Mouse (Mus musculus) hindbrain, embryonic 15.5 days (tissue): ENCODE data around the gene Olfr648. TPM values are rescaled to one million over a fixed set of nuclear protein-coding genes. Genes with fewer than 3 reads are reported as not detected.
A peak's percentile ranks its signal among the peaks of the same experiment; 100 is the strongest.

Source experiments
- ATAC-seq: fragments of 200-750 bp; cut with Nextera tagmentation; 2 replicates; pipeline ENCODE4 v1.8.0; 2017; ENCODE audit warnings: low read depth, moderate number of reproducible peaks, moderate TSS enrichment; ENCODE audit not compliant: low FRiP score
- H3K27ac ChIP-seq: fragments of 300-500 bp; sonication (generic); replicated peaks from 2 replicates; pipeline ENCODE4 v1.5.1; 2015; ENCODE audit warnings: mild to moderate bottlenecking, inconsistent platforms
- H3K27me3 ChIP-seq: fragments of 300-500 bp; sonication (generic); 2 replicates; pipeline ENCODE4 v1.6.1; 2015; ENCODE audit warnings: control low read depth, inconsistent platforms
- H3K36me3 ChIP-seq: fragments of 300-500 bp; sonication (generic); 2 replicates; pipeline ENCODE4 v1.6.1; 2015; ENCODE audit warnings: control low read depth, inconsistent platforms
- H3K4me1 ChIP-seq: fragments of 300-500 bp; sonication (generic); replicated peaks from 2 replicates; pipeline ENCODE4 v1.6.1; 2015; ENCODE audit warnings: control low read depth, inconsistent platforms
- H3K4me2 ChIP-seq: fragments of 300-500 bp; sonication (generic); 2 replicates; pipeline ENCODE4 v1.6.1; 2015; ENCODE audit warnings: moderate library complexity, mild to moderate bottlenecking, inconsistent platforms
- H3K4me3 ChIP-seq: fragments of 300-500 bp; sonication (generic); 2 replicates; pipeline ENCODE4 v1.5.1; 2015; ENCODE audit warnings: mild to moderate bottlenecking, inconsistent platforms
- H3K9ac ChIP-seq: fragments of 300-500 bp; sonication (generic); 2 replicates; pipeline ENCODE4 v1.6.1; 2015; ENCODE audit warnings: inconsistent platforms
- H3K9me3 ChIP-seq: fragments of 300-500 bp; sonication (generic); 2 replicates; pipeline ENCODE4 v1.6.1; 2016; ENCODE audit warnings: control low read depth, inconsistent platforms
- WGBS: fragments of 180-500 bp; shearing (Covaris S2); methylation state at CpG from one replicate; pipeline ENCODE4 v1.1.7; 2015; 5-methylcytosine and 5-hydroxymethylcytosine counted together
- polyA plus RNA-seq: library from polyadenylated mRNA; unstranded; fragments of >200 nt; fragmentation: Nextera tagmentation; extraction: Ambion mirVana; gene quantifications from 2 replicates; pipeline ENCODE4 v1.2.1, GENCODE M21; 2015

The Olfr648 gene
- 0.39 and 0.49 TPM in 2 replicates for polyA plus RNA-seq

- WGBS, result 97% methylated on average over 2 of the region's 2 CpGs
Measured at GRCm38 (mm10) chr7:104183292-104183691, at the start of gene Olfr648. Olfr648 (minus strand) TSS chr7:104183392.

GRCm38 (mm10) chr7:104231203-104231602 lies 48.0 kb upstream of the Olfr648 start:
- no peak overlapping the region for H3K27ac ChIP-seq
- 36% methylated on average over 2 of the region's 2 CpGs for WGBS
- no peaks in the 10 kb centered on the region for H3K27me3 ChIP-seq
- no peaks in the 10 kb centered on the region for H3K36me3 ChIP-seq
- ATAC-seq, result no peak
- no peak overlapping the region for H3K4me2 ChIP-seq
- no peaks in the 10 kb centered on the region for H3K4me1 ChIP-seq
- no peak overlapping the region for H3K4me3 ChIP-seq
- H3K9me3 ChIP-seq, result no peaks in the 10 kb centered on the region
- no peak overlapping the region for H3K9ac ChIP-seq

More at GRCm38 (mm10) chr7:104183292-104183691, at the start of gene Olfr648:
- ATAC-seq, result no peak
- no peaks in the 10 kb centered on the region for H3K9me3 ChIP-seq
- H3K9ac ChIP-seq, result no peak within 1 kb of the TSS
- H3K4me1 ChIP-seq, result no peaks in the 10 kb centered on the region
- H3K36me3 ChIP-seq, result no peaks in the 10 kb centered on the region
- no peak within 1 kb of the TSS for H3K4me3 ChIP-seq
- H3K4me2 ChIP-seq, result no peak within 1 kb of the TSS
- no peaks in the 10 kb centered on the region for H3K27me3 ChIP-seq
- H3K27ac ChIP-seq, result no peak within 1 kb of the TSS

GRCm38 (mm10) chr7:104218701-104219569 lies 35.7 kb upstream of the Olfr648 start, which contains the start of gene Trim6:
Trim6 (plus strand) TSS chr7:104218793.
- H3K9ac ChIP-seq, result no peak within 1 kb of the TSS; the same call in none of the 2 replicates
- no peaks in the 10 kb centered on the region for H3K9me3 ChIP-seq
- peak; percentile 75 for ATAC-seq
- H3K27me3 ChIP-seq, result 0 out of 2 replicates have a peak, but pooled peaks cover 4% of the 10 kb centered on the region
- H3K4me1 ChIP-seq, result peaks cover 10% of the 10 kb centered on the region
- peak within 1 kb of the TSS; percentile 32 for H3K4me3 ChIP-seq
- 3% methylated on average over 37 of the region's 37 CpGs for WGBS
- H3K36me3 ChIP-seq, result no peaks in the 10 kb centered on the region
- peak within 1 kb of the TSS; percentile 55 for H3K4me2 ChIP-seq
- H3K27ac ChIP-seq, result no peak within 1 kb of the TSS

- Histone ChIP-seq H3K9ac (no peak overlapping the region), H3K9me3 (no peaks in the 10 kb centered on the region), H3K4me1 (peaks cover 10% of the 10 kb centered on the region), H3K4me2 (no peak overlapping the region), H3K27ac (no peak overlapping the region), H3K4me3 (no peak overlapping the region), H3K36me3 (no peaks in the 10 kb centered on the region), H3K27me3 (0 out of 2 replicates have a peak, but pooled peaks cover 4% of the 10 kb centered on the region)
- WGBS, result 87% methylated on average over 2 of the region's 2 CpGs
- no peak for ATAC-seq
Measured at GRCm38 (mm10) chr7:104217881-104218280, 34.7 kb upstream of the Olfr648 start.

- Histone ChIP-seq H3K27me3 (0 out of 2 replicates have a peak, but pooled peaks cover 4% of the 10 kb centered on the region), H3K4me2 (no peak overlapping the region), H3K4me1 (peaks cover 10% of the 10 kb centered on the region), H3K36me3 (no peaks in the 10 kb centered on the region), H3K9ac (no peak overlapping the region), H3K27ac (no peak overlapping the region), H3K4me3 (no peak overlapping the region), H3K9me3 (no peaks in the 10 kb centered on the region)
- 70% methylated on average over 1 of the region's 1 CpGs for WGBS
- ATAC-seq, result no peak
Measured at GRCm38 (mm10) chr7:104216011-104216535, 32.9 kb upstream of the Olfr648 start.

GRCm38 (mm10) chr7:104206197-104206596 lies 23.0 kb upstream of the Olfr648 start:
- H3K27me3 ChIP-seq, result no peaks in the 10 kb centered on the region
- 95% methylated on average over 7 of the region's 7 CpGs for WGBS
- H3K27ac ChIP-seq, result no peak overlapping the region
- H3K9me3 ChIP-seq, result no peaks in the 10 kb centered on the region
- no peak overlapping the region for H3K9ac ChIP-seq
- H3K4me2 ChIP-seq, result no peak overlapping the region
- no peaks in the 10 kb centered on the region for H3K36me3 ChIP-seq
- no peak for ATAC-seq
- H3K4me1 ChIP-seq, result no peaks in the 10 kb centered on the region
- H3K4me3 ChIP-seq, result no peak overlapping the region

- Histone ChIP-seq H3K36me3 (no peaks in the 10 kb centered on the region), H3K27me3 (no peaks in the 10 kb centered on the region), H3K9ac (no peak overlapping the region), H3K9me3 (no peaks in the 10 kb centered on the region), H3K4me1 (no peaks in the 10 kb centered on the region), H3K27ac (no peak overlapping the region), H3K4me3 (no peak overlapping the region), H3K4me2 (no peak overlapping the region)
- 6% methylated on average over 5 of the region's 5 CpGs for WGBS
- no peak for ATAC-seq
Measured at GRCm38 (mm10) chr7:104199822-104200221, 16.6 kb upstream of the Olfr648 start.

- Histone ChIP-seq H3K4me1 (no peaks in the 10 kb centered on the region), H3K4me2 (no peak within 1 kb of the TSS), H3K27me3 (no peaks in the 10 kb centered on the region), H3K4me3 (no peak within 1 kb of the TSS), H3K27ac (no peak within 1 kb of the TSS), H3K36me3 (no peaks in the 10 kb centered on the region), H3K9me3 (no peaks in the 10 kb centered on the region), H3K9ac (no peak within 1 kb of the TSS)
- no peak for ATAC-seq
- 84% methylated on average over 6 of the region's 6 CpGs for WGBS
Measured at GRCm38 (mm10) chr7:104195885-104196284, 12.7 kb upstream of the Olfr648 start, which contains the start of gene Olfr649. Olfr649 (minus strand) TSS chr7:104195985.

- WGBS, result 57% methylated on average over 9 of the region's 9 CpGs
- no peak for ATAC-seq
- no peak overlapping the region for H3K27ac ChIP-seq
- no peak overlapping the region for H3K9ac ChIP-seq
- no peak overlapping the region for H3K4me2 ChIP-seq
- no peaks in the 10 kb centered on the region for H3K9me3 ChIP-seq
- H3K4me1 ChIP-seq, result no peaks in the 10 kb centered on the region
- H3K4me3 ChIP-seq, result no peak overlapping the region
- no peaks in the 10 kb centered on the region for H3K36me3 ChIP-seq
- no peaks in the 10 kb centered on the region for H3K27me3 ChIP-seq
Measured at GRCm38 (mm10) chr7:104191275-104191674, 8.1 kb upstream of the Olfr648 start.

GRCm38 (mm10) chr7:104179074-104179473 lies 4.1 kb downstream of the Olfr648 start:
- no peak for ATAC-seq
- Histone ChIP-seq H3K9ac (no peak overlapping the region), H3K9me3 (no peaks in the 10 kb centered on the region), H3K27ac (no peak overlapping the region), H3K4me2 (no peak overlapping the region), H3K27me3 (no peaks in the 10 kb centered on the region), H3K4me3 (no peak overlapping the region), H3K4me1 (no peaks in the 10 kb centered on the region), H3K36me3 (no peaks in the 10 kb centered on the region)
- WGBS, result 58% methylated on average over 1 of the region's 1 CpGs

GRCm38 (mm10) chr7:104178422-104179054 lies 4.7 kb downstream of the Olfr648 start:
- Histone ChIP-seq H3K27ac (no peak overlapping the region), H3K9me3 (no peaks in the 10 kb centered on the region), H3K36me3 (no peaks in the 10 kb centered on the region), H3K9ac (no peak overlapping the region), H3K4me1 (no peaks in the 10 kb centered on the region), H3K4me3 (no peak overlapping the region), H3K4me2 (no peak overlapping the region), H3K27me3 (no peaks in the 10 kb centered on the region)
- WGBS, result 55% methylated on average over 5 of the region's 5 CpGs
- peak; percentile 59; the same call in 1 of the 2 replicates for ATAC-seq

GRCm38 (mm10) chr7:104175085-104175484 lies 8.1 kb downstream of the Olfr648 start:
- H3K36me3 ChIP-seq, result no peaks in the 10 kb centered on the region
- no peaks in the 10 kb centered on the region for H3K9me3 ChIP-seq
- no peak overlapping the region for H3K4me2 ChIP-seq
- no peaks in the 10 kb centered on the region for H3K27me3 ChIP-seq
- ATAC-seq, result no peak
- H3K4me1 ChIP-seq, result no peaks in the 10 kb centered on the region
- H3K27ac ChIP-seq, result no peak overlapping the region
- H3K9ac ChIP-seq, result no peak overlapping the region
- no peak overlapping the region for H3K4me3 ChIP-seq
- 15% methylated on average over 1 of the region's 1 CpGs for WGBS
